Comparison of ENCODE assay signal across 15 mouse cellular contexts in the genomic region with DNA sequence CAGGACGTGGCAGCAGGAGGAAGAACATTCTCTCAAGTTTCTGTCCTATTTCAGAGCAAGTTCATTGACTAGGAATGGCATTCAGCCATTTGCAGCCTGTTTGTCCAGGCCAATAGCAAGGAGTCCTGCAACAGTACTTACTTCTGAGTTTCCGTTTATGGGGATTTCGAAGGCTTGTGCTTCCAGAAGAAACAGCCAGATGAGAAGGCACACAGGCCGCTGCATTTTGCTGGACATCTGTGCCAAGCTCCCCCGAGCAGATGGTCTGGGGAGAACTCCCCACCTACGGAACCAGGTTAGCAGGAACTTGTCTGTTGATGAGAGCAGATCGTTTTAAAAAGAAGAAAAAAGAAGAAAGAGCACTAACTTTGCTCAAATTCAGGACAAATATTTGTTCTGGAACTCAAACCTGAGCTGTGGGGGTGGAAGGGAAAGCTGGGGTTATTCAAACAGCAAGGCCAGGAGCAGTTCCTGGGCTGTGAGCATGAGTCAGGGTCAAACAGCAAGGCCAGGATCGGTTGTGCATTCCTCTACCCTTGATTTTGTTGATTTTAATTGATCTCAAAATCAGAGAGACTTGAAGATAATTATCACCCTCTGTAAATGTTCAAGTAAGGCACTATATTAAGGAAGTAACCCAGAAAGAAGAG. TPM values are rescaled to one million over a fixed set of nuclear protein-coding genes. Genes with fewer than 3 reads are reported as not detected.
DNase-seq lines count a peak whose midpoint lies in the region; ATAC-seq lines count a peak whose summit lies in the region.
"Had no signal": no experiment of that assay in that cellular context is flagged by ENCODE, and none has a peak within 500 bp of the region (broad histone marks: within the 10 kb centered on the region; RNA-seq: fewer than 3 reads in every experiment).

No protein-coding gene starts in this region.

- H3K27ac ChIP-seq in embryonic facial prominence, embryonic 14.5 days (replicated peaks; ENCODE audit: low read depth, low read length) = no peak overlapping the region
- no peak overlapping the region for H3K27ac ChIP-seq in embryonic facial prominence, embryonic 10.5 days (replicated peaks)
- peak overlapping the region; percentile 58 for H3K27ac ChIP-seq in liver, embryonic 16.5 days (ENCODE audit: low read length)
- H3K27ac ChIP-seq: forebrain, embryonic 12.5 days; macrophage; neural tube, embryonic 13.5 days had no signal

- 52% methylated on average over 8 of the region's 8 CpGs for whole genome bisulfite sequencing in embryonic facial prominence, embryonic 14.5 days
- WGBS in embryonic facial prominence, embryonic 10.5 days = 72% methylated on average over 8 of the region's 8 CpGs
- WGBS in liver, embryonic 16.5 days (ENCODE audit: insufficient replicate concordance) = 38% methylated on average over 8 of the region's 8 CpGs

- peaks cover 4% of the 10 kb centered on the region; the same call in 1 of the 2 replicates for H3K4me1 ChIP-seq in embryonic facial prominence, embryonic 14.5 days (ENCODE audit: control insufficient read depth, insufficient read depth, low read length)
- H3K4me1 ChIP-seq in embryonic facial prominence, embryonic 10.5 days = no peaks in the 10 kb centered on the region
- no peaks in the 10 kb centered on the region; the same call in 1 of the 2 replicates for H3K4me1 ChIP-seq in liver, embryonic 16.5 days (ENCODE audit: control insufficient read depth, low read depth, low read length)
- H3K4me1 ChIP-seq: forebrain, embryonic 12.5 days; neural tube, embryonic 13.5 days had no signal

- H3K4me3 ChIP-seq in embryonic facial prominence, embryonic 14.5 days (ENCODE audit: low read depth, low read length) = no peak overlapping the region
- H3K4me3 ChIP-seq in embryonic facial prominence, embryonic 10.5 days = no peak overlapping the region
- H3K4me3 ChIP-seq in liver, embryonic 16.5 days (ENCODE audit: low read depth, low read length) = peak overlapping the region; percentile 38
- H3K4me3 ChIP-seq: forebrain, embryonic 12.5 days; neural tube, embryonic 13.5 days had no signal

- ATAC-seq in embryonic facial prominence, embryonic 14.5 days (ENCODE audit: low read depth) = no peak
- ATAC-seq in liver, embryonic 16.5 days (ENCODE audit: low read depth) = peak; percentile 66
- no peak for ATAC-seq in activated CD4-positive, CD25-positive, alpha-beta regulatory T cell, adult 4 months
- ATAC-seq: midbrain, embryonic 16.5 days had no signal

- H3K36me3 ChIP-seq in embryonic facial prominence, embryonic 14.5 days (ENCODE audit: control insufficient read depth, insufficient read depth, low read length) = no peaks in the 10 kb centered on the region
- H3K36me3 ChIP-seq in embryonic facial prominence, embryonic 10.5 days (replicated peaks) = no peaks in the 10 kb centered on the region
- no peaks in the 10 kb centered on the region for H3K36me3 ChIP-seq in liver, embryonic 16.5 days (ENCODE audit: control insufficient read depth, insufficient read depth)
- H3K36me3 ChIP-seq: forebrain, embryonic 12.5 days; G1E; neural tube, embryonic 13.5 days had no signal

- H3K4me2 ChIP-seq in embryonic facial prominence, embryonic 14.5 days (ENCODE audit: low read depth, low read length) = no peak overlapping the region
- H3K4me2 ChIP-seq in liver, embryonic 16.5 days (ENCODE audit: low read depth, low read length) = no peak overlapping the region
- H3K4me2 ChIP-seq: forebrain, embryonic 12.5 days; neural tube, embryonic 13.5 days had no signal

- H3K27me3 ChIP-seq in embryonic facial prominence, embryonic 14.5 days (replicated peaks; ENCODE audit: control insufficient read depth, insufficient read depth, low read length) = no peaks in the 10 kb centered on the region
- H3K27me3 ChIP-seq in embryonic facial prominence, embryonic 10.5 days (replicated peaks; ENCODE audit: low read depth, poor library complexity, severe bottlenecking) = no peaks in the 10 kb centered on the region
- H3K27me3 ChIP-seq in liver, embryonic 16.5 days (ENCODE audit: control insufficient read depth, insufficient read depth, low read depth, low read length) = no peaks in the 10 kb centered on the region
- H3K27me3 ChIP-seq: forebrain, embryonic 12.5 days; neural tube, embryonic 13.5 days had no signal

- H3K9me3 ChIP-seq in embryonic facial prominence, embryonic 14.5 days (ENCODE audit: control insufficient read depth, low read length) = no peaks in the 10 kb centered on the region
- no peaks in the 10 kb centered on the region for H3K9me3 ChIP-seq in embryonic facial prominence, embryonic 10.5 days
- no peaks in the 10 kb centered on the region for H3K9me3 ChIP-seq in liver, embryonic 16.5 days (replicated peaks; ENCODE audit: control insufficient read depth, low read length)
- H3K9me3 ChIP-seq: forebrain, embryonic 12.5 days; G1E; neural tube, embryonic 13.5 days had no signal

- no peak overlapping the region for H3K9ac ChIP-seq in embryonic facial prominence, embryonic 14.5 days (ENCODE audit: low read depth, low read length)
- H3K9ac ChIP-seq in liver, embryonic 16.5 days (ENCODE audit: low read depth, low read length) = no peak overlapping the region
- H3K9ac ChIP-seq: forebrain, embryonic 12.5 days; neural tube, embryonic 13.5 days had no signal

- DNase-seq in embryonic facial prominence, embryonic 14.5 days (ENCODE audit: low spot score) = peak; percentile 17
- DNase-seq in embryonic facial prominence, embryonic 10.5 days (ENCODE audit: low spot score) = no peak
- peak; percentile 26 to 57 for DNase-seq in left cerebral cortex, adult 18-20 months (ENCODE audit: low spot score in 2 of 2)
- DNase-seq in left cerebral cortex, adult 11 months (ENCODE audit: low spot score) = no peak
- DNase-seq in brain, adult 2 months (ENCODE audit: low read depth, low spot score) = peak; percentile 69
- no peak for DNase-seq in ovary, postnatal 14 days (ENCODE audit: low spot score)
- DNase-seq: B cell, adult 2 months; heart, postnatal 14 days had no signal

RNA-seq across cellular contexts. Expression of a gene that starts 0.7 kb away (rescaled TPM):
- polyA plus RNA-seq in embryonic facial prominence, embryonic 14.5 days (2014; fragmentation: Nextera tagmentation; extraction: Ambion mirVana) = 3.6 and 3.8 TPM in 2 replicates
- 0.06 and 0.15 TPM in 2 replicates for polyA plus RNA-seq in embryonic facial prominence, embryonic 10.5 days (2016; fragmentation: Nextera tagmentation; extraction: Ambion mirVana)
- total RNA-seq in left cerebral cortex, adult 18-20 months (2021) = 1 to 10 TPM; 1.2 to 2.7 TPM
- 405 and 429 TPM in 2 replicates for polyA plus RNA-seq in liver, embryonic 16.5 days (2015; fragmentation: Nextera tagmentation; extraction: Ambion mirVana)
- polyA plus RNA-seq in activated CD4-positive, CD25-positive, alpha-beta regulatory T cell, adult 4 months (2017; shearing (Covaris generic)) = not detected
- polyA plus RNA-seq: G1E, macrophage had no signal

RNA-seq across cellular contexts. Expression of a gene that starts 22.9 kb away (rescaled TPM):
- polyA plus RNA-seq in embryonic facial prominence, embryonic 14.5 days (2014; fragmentation: Nextera tagmentation; extraction: Ambion mirVana) = 21.5 and 22.5 TPM in 2 replicates
- polyA plus RNA-seq in embryonic facial prominence, embryonic 10.5 days (2016; fragmentation: Nextera tagmentation; extraction: Ambion mirVana) = 3.7 and 4.4 TPM in 2 replicates
- 10 to 100 TPM; 10.8 to 12.8 TPM for total RNA-seq in left cerebral cortex, adult 18-20 months (2021)
- polyA plus RNA-seq in liver, embryonic 16.5 days (2015; fragmentation: Nextera tagmentation; extraction: Ambion mirVana) = 3.2 and 4.0 TPM in 2 replicates
- 10 to 100 TPM in 1 of 2 experiments, 1 to 10 TPM in 1; 9.0 to 15.4 TPM for polyA plus RNA-seq in activated CD4-positive, CD25-positive, alpha-beta regulatory T cell, adult 4 months (2017; shearing (Covaris generic))
- polyA plus RNA-seq: G1E had no signal

RNA-seq across cellular contexts. Expression of a gene that starts 50.1 kb away (rescaled TPM):
- polyA plus RNA-seq in embryonic facial prominence, embryonic 14.5 days (2014; fragmentation: Nextera tagmentation; extraction: Ambion mirVana) = 22.7 and 24.3 TPM in 2 replicates
- polyA plus RNA-seq in embryonic facial prominence, embryonic 10.5 days (2016; fragmentation: Nextera tagmentation; extraction: Ambion mirVana) = 35.5 and 37.7 TPM in 2 replicates
- total RNA-seq in left cerebral cortex, adult 18-20 months (2021) = 10 to 100 TPM; 11.1 to 11.9 TPM
- 13.5 and 13.8 TPM in 2 replicates for polyA plus RNA-seq in liver, embryonic 16.5 days (2015; fragmentation: Nextera tagmentation; extraction: Ambion mirVana)
- polyA plus RNA-seq in activated CD4-positive, CD25-positive, alpha-beta regulatory T cell, adult 4 months (2017; shearing (Covaris generic)) = 10 to 100 TPM; 28.1 to 34.7 TPM

RNA-seq across cellular contexts. Expression of a gene that starts 50.2 kb away (rescaled TPM):
- polyA plus RNA-seq in embryonic facial prominence, embryonic 14.5 days (2014; fragmentation: Nextera tagmentation; extraction: Ambion mirVana) = 611 and 614 TPM in 2 replicates
- 498 and 511 TPM in 2 replicates for polyA plus RNA-seq in embryonic facial prominence, embryonic 10.5 days (2016; fragmentation: Nextera tagmentation; extraction: Ambion mirVana)
- 100 to 1,000 TPM; 251 to 268 TPM for total RNA-seq in left cerebral cortex, adult 18-20 months (2021)
- 297 and 315 TPM in 2 replicates for polyA plus RNA-seq in liver, embryonic 16.5 days (2015; fragmentation: Nextera tagmentation; extraction: Ambion mirVana)
- 100 to 1,000 TPM; 659 to 745 TPM for polyA plus RNA-seq in activated CD4-positive, CD25-positive, alpha-beta regulatory T cell, adult 4 months (2017; shearing (Covaris generic))

Comparison
In these comparisons a context has a peak if more than half of its experiments do, and no peak if none do; other contexts are left out.
1. DNase-seq: peak in embryonic facial prominence, embryonic 14.5 days (single experiment), left cerebral cortex, adult 18-20 months (2 of 2) and brain, adult 2 months (single experiment); none in embryonic facial prominence, embryonic 10.5 days (single experiment), left cerebral cortex, adult 11 months (single experiment) and ovary, postnatal 14 days (single experiment).
2. RNA of a gene that starts 0.7 kb away (polyA plus RNA-seq): 405 to 429 TPM in liver, embryonic 16.5 days; 3.6 to 3.8 TPM in embryonic facial prominence, embryonic 14.5 days, not detected in activated CD4-positive, CD25-positive, alpha-beta regulatory T cell, adult 4 months and 0.06 to 0.15 TPM in embryonic facial prominence, embryonic 10.5 days; every median in the first group is over 10 times any median in the second.